Mouse (Mus musculus) lung, adult 2 months (tissue): ENCODE data around the gene Ptprd. TPM values are rescaled to one million over a fixed set of nuclear protein-coding genes. Genes with fewer than 3 reads are reported as not detected.

ENCODE experiments used
- DNase-seq: peaks from one replicate; pipeline ENCODE4 v3.0.0; 2022
- H3K4me1 ChIP-seq: fragments of 200-500 bp; 2 replicates; pipeline ENCODE4 v1.6.1; 2011; ENCODE audit warnings: low read length; ENCODE audit not compliant: control insufficient read depth, insufficient read depth
- H3K4me3 ChIP-seq: fragments of 200-500 bp; replicated peaks from 2 replicates; pipeline ENCODE3; 2011; ENCODE audit warnings: low read depth, mild to moderate bottlenecking, control low read depth, low read length; ENCODE audit errors: extremely low read depth
- CTCF ChIP-seq: fragments of 200-500 bp; IDR thresholded peaks from 2 replicates; pipeline ENCODE4 v1.5.1; 2011; ENCODE audit warnings: mild to moderate bottlenecking, low read length, control low read depth; ENCODE audit not compliant: insufficient read depth
- POLR2A ChIP-seq: fragments of 200-500 bp; IDR thresholded peaks from 2 replicates; pipeline ENCODE4 v1.6.1; 2011; ENCODE audit warnings: low read depth, mild to moderate bottlenecking, control low read depth, low read length, borderline replicate concordance; ENCODE audit errors: extremely low read depth
- WGBS: fragments of 180-500 bp; shearing (Covaris S2); methylation state at CpG from one replicate; pipeline ENCODE4 v1.1.7; 2018; 5-methylcytosine and 5-hydroxymethylcytosine counted together
- polyA plus RNA-seq: library from polyadenylated mRNA; depleted of rRNA; stranded (reverse); fragments of >200 nt; gene quantifications from 2 replicates; pipeline ENCODE4 v1.2.3, GENCODE M21; 2012

Gene Ptprd
- polyA plus RNA-seq, 1 experiment, result 13.4 TPM

- WGBS, result 83% methylated on average over 8 of the region's 8 CpGs
- H3K4me1 ChIP-seq, result no peaks in the 10 kb centered on the region
- DNase-seq, result no peak
- no peak overlapping the region for H3K4me3 ChIP-seq
- TF ChIP-seq POLR2A (no peak), CTCF (no peak)
These were observed 2186.0 kb downstream of the Ptprd start for GRCm38 (mm10) chr4:76025571-76026325.

GRCm38 (mm10) chr4:76024502-76024821 is 2187.3 kb downstream of the Ptprd start:
- no peak for TF ChIP-seq POLR2A
- TF ChIP-seq CTCF, result no peak
- WGBS, result 60% methylated on average over 3 of the region's 3 CpGs
- no peaks in the 10 kb centered on the region for H3K4me1 ChIP-seq

GRCm38 (mm10) chr4:76023756-76024501 is 2187.8 kb downstream of the Ptprd start:
- 67% methylated on average over 13 of the region's 13 CpGs for WGBS

More at GRCm38 (mm10) chr4:76024502-76024821, 2187.3 kb downstream of the Ptprd start:
- H3K4me3 ChIP-seq, result no peak overlapping the region
- DNase-seq, result no peak

GRCm38 (mm10) chr4:76021670-76022069 is 2190.1 kb downstream of the Ptprd start:
- DNase-seq, result no peak
- 80% methylated on average over 4 of the region's 4 CpGs for WGBS
- no peak overlapping the region for H3K4me3 ChIP-seq

More at GRCm38 (mm10) chr4:76023756-76024501, 2187.8 kb downstream of the Ptprd start:
- TF ChIP-seq CTCF (no peak), POLR2A (no peak)
- DNase-seq, result no peak
- no peaks in the 10 kb centered on the region for H3K4me1 ChIP-seq
- no peak overlapping the region for H3K4me3 ChIP-seq

GRCm38 (mm10) chr4:76015026-76015425 is 2196.7 kb downstream of the Ptprd start:
- H3K4me1 ChIP-seq, result no peaks in the 10 kb centered on the region
- no peak for DNase-seq
- H3K4me3 ChIP-seq, result no peak overlapping the region
- TF ChIP-seq CTCF (no peak), POLR2A (no peak)
- WGBS, result 69% methylated on average over 3 of the region's 3 CpGs

More at GRCm38 (mm10) chr4:76021670-76022069, 2190.1 kb downstream of the Ptprd start:
- no peaks in the 10 kb centered on the region for H3K4me1 ChIP-seq
- no peak for TF ChIP-seq POLR2A
- no peak for TF ChIP-seq CTCF

- WGBS, result 82% methylated on average over 3 of the region's 3 CpGs
These were observed 2197.5 kb downstream of the Ptprd start for GRCm38 (mm10) chr4:76014151-76014840.

GRCm38 (mm10) chr4:76008580-76008979 is 2203.2 kb downstream of the Ptprd start:
- DNase-seq, result no peak
- Histone ChIP-seq H3K4me3 (no peak overlapping the region), H3K4me1 (no peaks in the 10 kb centered on the region)
- WGBS, result 65% methylated on average over 4 of the region's 4 CpGs
- TF ChIP-seq CTCF (no peak), POLR2A (no peak)

More at GRCm38 (mm10) chr4:76014151-76014840, 2197.5 kb downstream of the Ptprd start:
- no peak for TF ChIP-seq CTCF
- TF ChIP-seq POLR2A, result no peak
- Histone ChIP-seq H3K4me1 (no peaks in the 10 kb centered on the region), H3K4me3 (no peak overlapping the region)
- DNase-seq, result no peak

GRCm38 (mm10) chr4:76007219-76007618 is 2204.5 kb downstream of the Ptprd start:
- no peak for TF ChIP-seq POLR2A
- TF ChIP-seq CTCF, result no peak
- DNase-seq, result no peak
- Histone ChIP-seq H3K4me3 (no peak overlapping the region), H3K4me1 (no peaks in the 10 kb centered on the region)
- WGBS, result 84% methylated on average over 3 of the region's 3 CpGs

GRCm38 (mm10) chr4:76006717-76007116 is 2205.0 kb downstream of the Ptprd start:
- no peaks in the 10 kb centered on the region for H3K4me1 ChIP-seq
- WGBS, result 46% methylated on average over 3 of the region's 3 CpGs
- DNase-seq, result no peak
- TF ChIP-seq CTCF, result no peak
- no peak for TF ChIP-seq POLR2A
- H3K4me3 ChIP-seq, result no peak overlapping the region
